Mouse (Mus musculus) testis, adult 2 months (tissue): ENCODE measurements at regions not wholly inside any gene's neighbourhood (a gene's known extent, or its start where the extent isn't known, plus 50 kb on each side); places are given as distances from the start of the nearest gene placed in this dataset.

Experiments used
- CTCF ChIP-seq: fragments of 200-500 bp; IDR thresholded peaks from 2 replicates; pipeline ENCODE4 v1.5.1; 2012; ENCODE audit warnings: low read depth, mild to moderate bottlenecking, inconsistent platforms, low read length, moderate library complexity; ENCODE audit not compliant: control insufficient read depth, insufficient read depth, insufficient replicate concordance
- POLR2A ChIP-seq: fragments of 200-500 bp; IDR thresholded peaks from 2 replicates; pipeline ENCODE4 v1.6.1; 2012; ENCODE audit warnings: low read depth, mild to moderate bottlenecking, inconsistent platforms, low read length, moderate library complexity; ENCODE audit not compliant: control insufficient read depth

DNA sequence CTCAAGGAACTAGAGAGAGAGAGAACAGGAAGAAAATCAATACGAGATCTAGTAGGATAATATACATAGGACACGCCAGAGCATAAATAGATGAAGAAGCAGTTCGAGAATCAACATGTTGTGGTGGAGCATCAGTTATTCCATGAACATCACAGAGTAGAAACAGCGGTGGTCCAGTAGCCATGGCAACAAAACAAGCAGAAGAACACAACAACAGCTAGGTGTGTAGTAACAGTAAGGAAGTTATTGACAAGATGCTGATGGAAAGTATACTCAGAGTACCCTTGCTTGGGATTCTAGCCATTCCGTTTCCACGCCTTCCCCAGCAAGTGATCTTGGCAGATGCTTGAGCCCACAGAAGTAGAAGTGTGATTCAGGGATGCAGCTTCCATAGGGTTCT is 317.3 kb upstream of the Klf3 start:
- no peak for TF ChIP-seq CTCF
- no peak for TF ChIP-seq POLR2A
